Mouse (Mus musculus) cortical plate, adult 2 months (tissue): ENCODE measurements around the gene Crtam. TPM values are rescaled to one million over a fixed set of nuclear protein-coding genes. Genes with fewer than 3 reads are reported as not detected.

ENCODE experiments used
- H3K27ac ChIP-seq: fragments of 200-500 bp; 2 replicates; pipeline ENCODE4 v1.5.1; 2012; ENCODE audit warnings: low read length, control low read depth, inconsistent platforms; ENCODE audit not compliant: insufficient read depth
- H3K4me1 ChIP-seq: fragments of 200-500 bp; 2 replicates; pipeline ENCODE4 v1.6.1; 2011; ENCODE audit warnings: low read length; ENCODE audit not compliant: control insufficient read depth, insufficient read depth
- H3K4me3 ChIP-seq: fragments of 200-500 bp; 2 replicates; pipeline ENCODE4 v1.5.1; 2011; ENCODE audit warnings: mild to moderate bottlenecking, low read length, control low read depth; ENCODE audit not compliant: insufficient read depth
- CTCF ChIP-seq: fragments of 200-500 bp; IDR thresholded peaks from 2 replicates; pipeline ENCODE4 v1.5.1; 2011; ENCODE audit warnings: mild to moderate bottlenecking, control low read depth, low read length; ENCODE audit not compliant: insufficient read depth; ENCODE audit errors: extremely low read depth
- POLR2A ChIP-seq: fragments of 200-500 bp; IDR thresholded peaks from 2 replicates; pipeline ENCODE4 v1.6.1; 2011; ENCODE audit warnings: mild to moderate bottlenecking, low read length, control low read depth; ENCODE audit not compliant: insufficient read depth; ENCODE audit errors: extremely low read depth
- polyA plus RNA-seq: library from polyadenylated mRNA; depleted of rRNA; stranded (reverse); fragments of >200 nt; gene quantifications from 2 replicates; pipeline ENCODE4 v1.2.3, GENCODE M21; 2012; rRNA removed

Gene Crtam
- polyA plus RNA-seq: 0.06 TPM in 1 of 2 replicates, not detected in the other

- TF ChIP-seq POLR2A: no peak
- no peak for TF ChIP-seq CTCF
- Histone ChIP-seq H3K27ac (no peak within 1 kb of the TSS), H3K4me1 (peaks cover 2% of the 10 kb centered on the region), H3K4me3 (no peak within 1 kb of the TSS)
Measured at GRCm38 (mm10) chr9:41004415-41004814, at the start of gene Crtam. TSS of gene Crtam (minus strand) at chr9:41004628.

- H3K27ac ChIP-seq: peak overlapping the region; percentile 55; the same call in 1 of the 2 replicates
- TF ChIP-seq POLR2A (0 out of 2 replicates have a peak, but pooled peaks have one; percentile 4), CTCF (no peak)
- H3K4me1 ChIP-seq: peaks cover 15% of the 10 kb centered on the region
- no peak overlapping the region for H3K4me3 ChIP-seq
Measured at GRCm38 (mm10) chr9:41054166-41054565, 49.7 kb upstream of the Crtam start.

GRCm38 (mm10) chr9:41053478-41053877, 49.0 kb upstream of the Crtam start:
- no peak overlapping the region for H3K4me3 ChIP-seq
- peaks cover 15% of the 10 kb centered on the region for H3K4me1 ChIP-seq
- no peak for TF ChIP-seq CTCF
- TF ChIP-seq POLR2A: no peak
- peak overlapping the region; percentile 55; the same call in 1 of the 2 replicates for H3K27ac ChIP-seq

DNA sequence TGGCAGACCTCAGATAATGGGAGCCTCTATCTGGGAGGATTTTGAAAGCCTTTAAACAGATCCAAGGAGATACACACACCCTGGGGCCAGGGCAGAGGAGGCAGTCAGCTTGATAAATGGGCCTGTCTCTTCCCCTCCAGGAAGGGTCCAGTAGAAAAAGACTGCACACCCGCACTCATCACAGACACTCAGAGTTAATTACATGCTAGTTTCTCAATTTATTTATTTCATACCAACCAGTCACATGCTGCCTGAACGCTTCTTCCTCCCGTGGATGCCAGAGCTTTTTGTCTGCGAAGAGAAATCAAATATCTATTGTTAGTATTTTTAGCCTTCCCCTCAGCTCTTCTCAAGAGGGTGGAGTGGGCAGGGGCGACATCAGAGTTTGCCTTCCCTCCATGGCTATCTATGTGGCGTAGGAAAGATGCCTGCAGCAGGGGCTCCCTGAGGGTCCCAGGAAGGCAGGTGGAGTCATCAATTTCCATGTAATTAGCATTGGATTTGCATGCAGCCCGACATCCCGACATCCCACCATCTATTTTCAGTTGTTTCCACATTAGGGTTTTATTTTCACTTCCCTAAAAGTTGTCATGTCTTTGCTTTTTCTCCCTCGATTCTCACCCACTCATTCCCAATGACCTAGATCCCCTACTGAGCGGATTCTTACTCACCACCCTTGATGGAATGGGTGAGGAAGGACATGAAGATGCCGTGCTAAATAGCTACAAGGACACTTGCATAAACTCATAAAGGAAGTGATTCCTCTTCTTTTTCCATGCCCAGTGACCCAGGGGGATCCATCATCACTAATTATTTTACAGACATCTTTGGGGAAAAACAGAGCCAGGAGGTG, 46.9 kb upstream of the Crtam start:
- Histone ChIP-seq H3K27ac (peak overlapping the region; percentile 23), H3K4me3 (no peak overlapping the region), H3K4me1 (peaks cover 15% of the 10 kb centered on the region)
- TF ChIP-seq CTCF: no peak
- TF ChIP-seq POLR2A: no peak

DNA sequence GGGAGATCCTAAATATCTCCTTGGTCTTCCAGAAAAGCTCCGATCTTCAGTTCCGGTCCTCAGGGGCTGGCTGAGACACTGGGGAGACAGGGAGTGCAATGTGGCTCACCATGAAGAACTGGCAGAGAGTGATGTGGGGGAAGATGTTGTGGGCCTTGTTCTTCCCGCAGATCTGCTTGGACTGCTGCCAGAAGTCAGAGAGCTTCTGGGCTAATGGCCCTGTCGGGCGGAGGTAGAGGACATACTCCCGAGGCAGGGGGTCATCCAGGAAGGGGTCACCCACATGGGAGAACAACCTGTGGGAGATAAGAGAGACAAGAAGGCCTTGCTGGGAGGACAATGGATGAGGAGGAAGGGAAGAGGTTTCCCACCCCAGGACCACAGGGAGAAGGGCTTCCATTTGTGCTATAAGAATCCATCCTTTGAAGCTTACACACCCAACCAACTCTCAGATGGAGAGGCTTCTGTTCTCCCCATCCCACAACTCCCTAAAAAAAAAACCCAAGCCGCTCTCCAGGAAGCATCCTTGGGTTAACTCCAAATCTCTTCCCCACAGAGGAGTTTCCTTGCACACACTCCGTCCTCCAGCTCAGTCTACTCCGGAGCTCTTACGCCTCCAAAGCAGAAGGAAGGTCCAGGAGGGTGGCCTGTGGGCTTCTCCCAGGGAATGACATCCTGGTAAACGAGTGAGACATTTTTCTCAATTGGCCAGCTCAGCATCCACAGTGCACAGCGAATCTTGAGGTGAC, 46.1 kb upstream of the Crtam start:
- H3K4me3 ChIP-seq: no peak overlapping the region
- TF ChIP-seq POLR2A: no peak
- no peak for TF ChIP-seq CTCF
- H3K27ac ChIP-seq: no peak overlapping the region
- H3K4me1 ChIP-seq: peaks cover 15% of the 10 kb centered on the region

GRCm38 (mm10) chr9:41049282-41049681, 44.9 kb upstream of the Crtam start:
- peaks cover 10% of the 10 kb centered on the region for H3K4me1 ChIP-seq
- no peak for TF ChIP-seq CTCF
- TF ChIP-seq POLR2A: no peak
- no peak overlapping the region for H3K4me3 ChIP-seq
- H3K27ac ChIP-seq: no peak overlapping the region

DNA sequence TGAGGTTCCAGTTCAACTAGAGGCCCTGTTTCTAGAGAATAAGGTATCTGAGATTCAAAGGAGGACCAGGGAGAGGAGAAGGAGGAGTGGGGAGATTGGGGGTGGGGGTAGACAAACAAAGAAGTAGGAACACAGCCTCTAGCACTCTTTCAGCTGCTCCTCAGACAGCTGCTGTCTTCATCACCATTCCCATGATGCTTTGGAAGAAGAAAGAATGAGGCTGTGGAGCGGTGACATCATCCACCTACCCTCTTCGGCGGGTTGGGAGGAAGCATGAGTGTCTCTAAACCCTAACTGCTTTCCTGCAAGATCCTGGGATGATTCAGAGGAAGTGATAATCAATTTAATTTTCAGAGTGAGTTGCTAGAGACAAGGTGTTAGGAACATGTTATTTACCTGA, 44.4 kb upstream of the Crtam start:
- H3K4me1 ChIP-seq: peaks cover 10% of the 10 kb centered on the region
- no peak for TF ChIP-seq POLR2A
- TF ChIP-seq CTCF: no peak
- H3K4me3 ChIP-seq: no peak overlapping the region
- H3K27ac ChIP-seq: no peak overlapping the region

DNA sequence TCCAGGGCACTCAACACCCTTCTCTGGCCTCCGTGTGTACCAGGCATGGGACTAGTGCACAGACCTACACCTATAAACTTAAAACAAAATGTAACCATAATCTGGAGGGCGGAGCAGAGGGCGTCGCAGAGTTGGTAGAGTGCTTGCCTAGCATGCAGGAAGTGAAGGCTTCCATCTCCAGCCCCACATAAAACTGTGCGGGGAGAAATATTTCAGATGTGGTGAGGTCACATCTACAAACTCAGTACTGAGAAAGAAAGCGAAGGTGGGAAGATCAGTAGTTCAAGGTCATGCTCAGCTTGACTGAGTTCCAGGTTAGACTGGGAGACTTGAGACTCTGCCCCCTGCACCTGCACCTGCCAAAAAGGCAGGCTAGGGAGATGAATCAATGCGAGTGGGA, 43.8 kb upstream of the Crtam start:
- H3K4me1 ChIP-seq: peaks cover 10% of the 10 kb centered on the region
- H3K27ac ChIP-seq: no peak overlapping the region
- TF ChIP-seq POLR2A: no peak
- TF ChIP-seq CTCF: no peak
- no peak overlapping the region for H3K4me3 ChIP-seq

DNA sequence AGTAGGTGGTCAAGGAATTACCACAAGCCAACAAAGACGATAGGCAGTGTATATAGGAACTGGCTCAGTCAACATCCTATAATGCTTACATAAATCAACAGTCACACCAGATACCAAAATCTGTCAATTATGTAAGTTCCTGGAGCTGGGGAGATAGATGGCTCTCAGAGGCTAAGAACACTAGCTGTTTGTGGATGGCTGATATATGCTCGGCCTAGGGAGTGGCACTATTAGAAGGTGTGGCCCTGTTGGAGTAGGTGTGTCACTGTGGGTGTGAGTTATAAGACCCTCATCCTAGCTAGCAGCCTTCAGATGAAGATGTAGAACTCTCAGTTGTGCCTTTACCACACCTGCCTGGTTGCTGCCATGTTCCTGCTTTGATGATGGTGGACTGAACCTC, 43.2 kb upstream of the Crtam start:
- H3K27ac ChIP-seq: no peak overlapping the region
- no peak for TF ChIP-seq CTCF
- no peak for TF ChIP-seq POLR2A
- H3K4me1 ChIP-seq: peaks cover 10% of the 10 kb centered on the region
- no peak overlapping the region for H3K4me3 ChIP-seq

- TF ChIP-seq POLR2A: no peak
- peak; percentile 90 for TF ChIP-seq CTCF
- H3K4me1 ChIP-seq: no peaks in the 10 kb centered on the region; the same call in 1 of the 2 replicates
- H3K27ac ChIP-seq: no peak overlapping the region
- H3K4me3 ChIP-seq: no peak overlapping the region
Measured at GRCm38 (mm10) chr9:41044626-41045025, 40.2 kb upstream of the Crtam start.
